In genomic region chr4:152184353-152185035, GRCm38 (mm10) we compare ENCODE assay signal across 9 mouse cellular contexts. TPM values are rescaled to one million over a fixed set of nuclear protein-coding genes. Genes with fewer than 3 reads are reported as not detected.
DNase-seq lines count a peak whose midpoint lies in the region; ATAC-seq and TF ChIP-seq lines count a peak whose summit lies in the region.
"Had no signal": no experiment of that assay in that cellular context is flagged by ENCODE, and none has a peak within 500 bp of the region (broad histone marks: within the 10 kb centered on the region; RNA-seq: fewer than 3 reads in every experiment).

No protein-coding gene starts in this region.

- DNase-seq in frontal cortex, postnatal 25 days (ENCODE audit: low spot score in 2 of 2): no peak
- DNase-seq in lung, adult 2 months: no peak
- DNase-seq in lung, postnatal 4 days: no peak
- DNase-seq in cerebellum, adult 2 months: peak; percentile 70 to 76
- DNase-seq in gastrocnemius, postnatal 10 days: no peak
- no peak for DNase-seq in urinary bladder, postnatal 25 days (ENCODE audit: low spot score)

- peaks cover 19% of the 10 kb centered on the region for H3K4me1 ChIP-seq in lung, adult 2 months (ENCODE audit: control insufficient read depth, insufficient read depth, low read length)
- peaks cover 43% of the 10 kb centered on the region for H3K4me1 ChIP-seq in cerebellum, adult 2 months (ENCODE audit: control insufficient read depth, insufficient read depth, low read length)

- no peaks in the 10 kb centered on the region for H3K27me3 ChIP-seq in cerebellum, adult 2 months (ENCODE audit: control insufficient read depth, insufficient read depth, low read length)

- peak; percentile 32; the same call in 1 of the 2 replicates for TF ChIP-seq CTCF in lung, adult 2 months (IDR thresholded peaks at IDR 0.05; ENCODE audit: insufficient read depth, low read length)
- peak; percentile 48; the same call in 1 of the 2 replicates for TF ChIP-seq CTCF in cerebellum, adult 2 months (IDR thresholded peaks at IDR 0.05; ENCODE audit: borderline replicate concordance, insufficient read depth, low read depth, low read length)

- no peak overlapping the region for H3K27ac ChIP-seq in cerebellum, adult 2 months (ENCODE audit: insufficient read depth, low read length)

- 35% methylated on average over 7 of the region's 7 CpGs for WGBS in lung, adult 2 months
- 8% methylated on average over 7 of the region's 7 CpGs for WGBS in cerebellum, adult 2 months

- H3K4me3 ChIP-seq in lung, adult 2 months (replicated peaks; ENCODE audit: extremely low read depth, low read depth, low read length): no peak overlapping the region
- no peak overlapping the region for H3K4me3 ChIP-seq in cerebellum, adult 2 months (replicated peaks; ENCODE audit: insufficient read depth, low read depth, low read length)

- peak; percentile 57 for ATAC-seq in frontal cortex, adult (ENCODE audit: low TSS enrichment)
- ATAC-seq in megakaryocyte, adult 5-6 weeks (ENCODE audit: poor library complexity, severe bottlenecking): 0 out of 2 replicates have a peak, but pooled peaks have one; percentile 12

- TF ChIP-seq POLR2A in lung, adult 2 months (IDR thresholded peaks at IDR 0.05; ENCODE audit: borderline replicate concordance, extremely low read depth, low read depth, low read length): no peak
- TF ChIP-seq POLR2A in cerebellum, adult 2 months (IDR thresholded peaks at IDR 0.05; ENCODE audit: borderline replicate concordance, insufficient read depth, low read length): no peak

RNA-seq across cellular contexts. Expression of gene Acot7, which starts 6.6 kb away (rescaled TPM):
- polyA plus RNA-seq in lung, adult 2 months (2012; rRNA removed): 118 and 125 TPM in 2 replicates
- 508 and 523 TPM in 2 replicates for polyA plus RNA-seq in cerebellum, adult 2 months (2012; rRNA removed)
- 43.3 and 44.5 TPM in 2 replicates for total RNA-seq in megakaryocyte, adult 5-6 weeks (2015)
- 40.1 and 43.3 TPM in 2 replicates for total RNA-seq in megakaryocyte, adult 5-6 weeks (2017)
- total RNA-seq in gastrocnemius, postnatal 10 days (2021): 10 to 100 TPM; 11.9 to 14.1 TPM

RNA-seq across cellular contexts. Expression of gene Hes2, which starts 25.8 kb away (rescaled TPM):
- polyA plus RNA-seq in lung, adult 2 months (2012; rRNA removed): 5.4 and 6.2 TPM in 2 replicates
- not detected in 2 replicates for polyA plus RNA-seq in cerebellum, adult 2 months (2012; rRNA removed)
- total RNA-seq in megakaryocyte, adult 5-6 weeks (2015): not detected in 2 replicates
- not detected in 2 replicates for total RNA-seq in megakaryocyte, adult 5-6 weeks (2017)
- not detected for total RNA-seq in gastrocnemius, postnatal 10 days (2021)
- total RNA-seq: gastrocnemius, postnatal 36 days had no signal

RNA-seq across cellular contexts. Expression of gene Espn, which starts 32.3 kb away (rescaled TPM):
- 9.8 and 16.3 TPM in 2 replicates for polyA plus RNA-seq in lung, adult 2 months (2012; rRNA removed)
- polyA plus RNA-seq in cerebellum, adult 2 months (2012; rRNA removed): 7.1 and 8.3 TPM in 2 replicates
- 1.2 and 1.4 TPM in 2 replicates for total RNA-seq in megakaryocyte, adult 5-6 weeks (2015)
- 0.22 and 0.24 TPM in 2 replicates for total RNA-seq in megakaryocyte, adult 5-6 weeks (2017)
- total RNA-seq in gastrocnemius, postnatal 10 days (2021): 1 to 10 TPM; 1.1 to 1.2 TPM

Comparison
In these comparisons a context has a peak if more than half of its experiments do, and no peak if none do; other contexts are left out.
1. DNase-seq: peak in cerebellum, adult 2 months (2 of 2); none in frontal cortex, postnatal 25 days (0 of 2), lung, adult 2 months (single experiment), lung, postnatal 4 days (0 of 2), gastrocnemius, postnatal 10 days (single experiment) and urinary bladder, postnatal 25 days (single experiment).